Mouse (Mus musculus) spleen, adult 2 months (tissue): ENCODE results near the gene Entpd1.

Source experiments
- CTCF ChIP-seq: fragments of 200-500 bp; IDR thresholded peaks from 2 replicates; pipeline ENCODE4 v1.5.1; 2011; ENCODE audit warnings: mild to moderate bottlenecking, inconsistent platforms; ENCODE audit not compliant: insufficient read depth, insufficient read length, insufficient replicate concordance; ENCODE audit errors: extremely low read depth
- POLR2A ChIP-seq: fragments of 200-500 bp; IDR thresholded peaks from 2 replicates; pipeline ENCODE4 v1.6.1; 2011; ENCODE audit warnings: low read depth, low read length, inconsistent platforms

DNA sequence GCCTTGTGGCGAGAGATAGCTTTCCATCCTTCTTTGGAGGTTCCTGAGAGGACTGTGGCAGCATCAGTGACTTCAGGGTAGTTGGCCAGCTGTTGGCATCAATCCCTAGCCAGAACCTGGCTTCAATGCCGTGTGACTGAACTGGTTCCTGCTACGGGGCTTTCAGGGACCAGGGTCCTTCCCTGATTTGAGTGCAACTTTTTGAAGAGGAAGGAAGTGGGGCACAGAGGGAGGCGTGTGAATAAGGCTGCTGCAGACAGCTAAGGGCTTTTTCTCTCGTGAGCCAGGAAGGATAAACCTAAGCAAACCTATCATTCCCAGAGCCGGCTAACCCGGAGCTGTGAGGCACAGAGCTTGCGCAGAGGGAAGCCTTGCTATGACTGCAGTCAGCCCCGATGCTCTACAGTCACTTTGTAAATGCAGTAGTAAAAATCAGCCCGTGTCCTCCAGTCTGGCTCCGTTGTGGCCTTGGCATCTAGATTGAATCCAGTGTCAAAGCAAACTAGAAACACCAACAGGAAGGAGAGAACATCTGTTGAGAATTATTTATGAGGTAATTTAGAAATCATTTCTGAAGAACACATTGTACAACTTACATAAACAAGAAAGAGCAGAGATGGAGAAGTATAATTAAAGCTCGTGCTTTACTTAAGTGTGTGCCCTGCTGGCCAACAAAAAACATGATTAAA lies 116.7 kb downstream of the Entpd1 start:
- TF ChIP-seq CTCF (no peak), POLR2A (no peak)
